Mouse (Mus musculus) limb, embryonic 15.5 days (tissue): ENCODE measurements around the gene Kcna6. TPM values are rescaled to one million over a fixed set of nuclear protein-coding genes. Genes with fewer than 3 reads are reported as not detected.

Experiments
- ATAC-seq: fragments of 200-750 bp; cut with Nextera tagmentation; 2 replicates; pipeline ENCODE4 v1.8.0; 2017; ENCODE audit warnings: low read depth, moderate TSS enrichment; ENCODE audit not compliant: insufficient number of reproducible peaks, low FRiP score, low TSS enrichment
- H3K27ac ChIP-seq: fragments of 300-500 bp; sonication (generic); 2 replicates; pipeline ENCODE4 v1.5.1; 2015; ENCODE audit warnings: moderate library complexity, mild to moderate bottlenecking, inconsistent platforms
- H3K27me3 ChIP-seq: fragments of 300-500 bp; sonication (generic); 2 replicates; pipeline ENCODE4 v1.6.1; 2015; ENCODE audit warnings: inconsistent platforms
- H3K36me3 ChIP-seq: fragments of 300-500 bp; sonication (generic); 2 replicates; pipeline ENCODE4 v1.6.1; 2015; ENCODE audit warnings: inconsistent platforms
- H3K4me1 ChIP-seq: fragments of 300-500 bp; sonication (generic); 2 replicates; pipeline ENCODE4 v1.6.1; 2015; ENCODE audit warnings: inconsistent platforms
- H3K4me2 ChIP-seq: fragments of 300-500 bp; sonication (generic); 2 replicates; pipeline ENCODE4 v1.6.1; 2015; ENCODE audit warnings: mild to moderate bottlenecking, inconsistent platforms
- H3K4me3 ChIP-seq: fragments of 300-500 bp; sonication (generic); 2 replicates; pipeline ENCODE4 v1.5.1; 2015; ENCODE audit warnings: mild to moderate bottlenecking, inconsistent platforms
- H3K9ac ChIP-seq: fragments of 300-500 bp; sonication (generic); 2 replicates; pipeline ENCODE4 v1.6.1; 2015; ENCODE audit warnings: inconsistent platforms
- H3K9me3 ChIP-seq: fragments of 300-500 bp; sonication (generic); 2 replicates; pipeline ENCODE4 v1.6.1; 2016; ENCODE audit warnings: inconsistent platforms
- WGBS: fragments of 180-500 bp; shearing (Covaris S2); methylation state at CpG from one replicate; pipeline ENCODE4 v1.1.7; 2015; 5-methylcytosine and 5-hydroxymethylcytosine counted together
- polyA plus RNA-seq: library from polyadenylated mRNA; unstranded; fragments of >200 nt; fragmentation: Nextera tagmentation; extraction: Ambion mirVana; gene quantifications from 2 replicates; pipeline ENCODE4 v1.2.1, GENCODE M21; 2015

Gene Kcna6
- 8.4 and 8.5 TPM in 2 replicates for polyA plus RNA-seq

GRCm38 (mm10) chr6:126740211-126741142, at the start of gene Kcna6:
Gene Kcna6 (minus strand): TSS chr6:126740674.
- Histone ChIP-seq H3K36me3 (no peaks in the 10 kb centered on the region), H3K27me3 (peaks cover 24% of the 10 kb centered on the region), H3K4me1 (peaks cover 19% of the 10 kb centered on the region), H3K9ac (peak within 1 kb of the TSS; percentile 45; the same call in 1 of the 2 replicates), H3K4me2 (peak within 1 kb of the TSS; percentile 95), H3K9me3 (no peaks in the 10 kb centered on the region), H3K27ac (peak within 1 kb of the TSS; percentile 52), H3K4me3 (peak within 1 kb of the TSS; percentile 57)
- peak; percentile 77 for ATAC-seq
- 2% methylated on average over 36 of the region's 36 CpGs for WGBS

DNA sequence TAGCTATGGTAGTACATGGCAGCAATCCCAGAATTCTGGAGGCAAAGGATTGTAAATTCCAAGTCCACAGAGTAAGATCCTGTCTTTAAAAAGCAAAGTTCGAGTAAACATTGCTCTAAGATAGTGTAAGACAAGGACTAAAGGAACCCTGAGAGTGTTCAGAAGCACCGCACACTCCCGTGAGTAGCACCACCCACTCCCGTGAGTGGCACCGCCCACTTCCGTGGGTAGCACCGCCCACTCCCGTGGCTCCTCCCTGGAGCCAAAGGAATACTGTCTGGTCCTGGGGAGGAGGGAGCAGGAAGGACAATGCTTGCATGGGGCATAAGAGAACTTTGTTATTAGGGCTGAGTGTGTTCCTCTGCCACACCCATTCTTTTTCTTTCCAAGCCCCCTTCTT, 48.4 kb upstream of the Kcna6 start:
- Histone ChIP-seq H3K9ac (no peak overlapping the region), H3K9me3 (no peaks in the 10 kb centered on the region), H3K4me1 (peaks cover 7% of the 10 kb centered on the region; the same call in 1 of the 2 replicates), H3K27ac (no peak overlapping the region), H3K27me3 (no peaks in the 10 kb centered on the region), H3K4me3 (no peak overlapping the region), H3K4me2 (no peak overlapping the region), H3K36me3 (no peaks in the 10 kb centered on the region)
- WGBS = 71% methylated on average over 8 of the region's 8 CpGs
- no peak for ATAC-seq

DNA sequence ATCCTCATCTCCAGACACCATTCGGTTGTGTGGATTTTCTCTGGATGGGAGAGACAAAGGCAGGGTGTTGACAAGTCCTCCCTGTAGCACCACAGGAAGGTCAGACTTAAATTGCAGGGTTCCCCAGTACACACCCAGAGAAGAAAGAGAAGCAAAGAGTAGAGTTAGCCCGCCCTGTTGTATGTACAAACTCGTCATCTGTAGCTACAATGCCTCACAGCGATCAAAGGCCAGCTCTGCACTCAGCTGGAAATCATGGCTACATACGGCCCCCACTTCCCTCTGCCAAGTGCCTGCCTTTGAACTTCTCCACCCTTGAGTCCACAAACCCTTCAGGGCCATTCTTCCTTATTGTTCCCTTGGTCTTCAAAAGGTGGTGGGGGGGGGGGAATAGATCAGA, 43.7 kb upstream of the Kcna6 start:
- Histone ChIP-seq H3K9ac (no peak overlapping the region), H3K27ac (no peak overlapping the region), H3K27me3 (no peaks in the 10 kb centered on the region), H3K4me3 (no peak overlapping the region), H3K4me2 (no peak overlapping the region), H3K9me3 (no peaks in the 10 kb centered on the region), H3K4me1 (no peaks in the 10 kb centered on the region), H3K36me3 (no peaks in the 10 kb centered on the region)
- ATAC-seq = no peak
- 56% methylated on average over 5 of the region's 5 CpGs for WGBS

- Histone ChIP-seq H3K4me2 (no peak overlapping the region), H3K27me3 (no peaks in the 10 kb centered on the region), H3K4me3 (no peak overlapping the region), H3K9ac (no peak overlapping the region), H3K4me1 (no peaks in the 10 kb centered on the region), H3K27ac (no peak overlapping the region), H3K36me3 (no peaks in the 10 kb centered on the region), H3K9me3 (no peaks in the 10 kb centered on the region)
- 63% methylated on average over 10 of the region's 10 CpGs for WGBS
- ATAC-seq = no peak
These were observed 43.2 kb upstream of the Kcna6 start for GRCm38 (mm10) chr6:126783651-126784066.

GRCm38 (mm10) chr6:126783056-126783455, 42.6 kb upstream of the Kcna6 start:
- WGBS = 84% methylated on average over 1 of the region's 1 CpGs
- no peak overlapping the region for H3K27ac ChIP-seq
- H3K9me3 ChIP-seq = no peaks in the 10 kb centered on the region
- no peak for ATAC-seq
- H3K4me3 ChIP-seq = no peak overlapping the region
- no peaks in the 10 kb centered on the region for H3K36me3 ChIP-seq
- no peak overlapping the region for H3K9ac ChIP-seq
- no peaks in the 10 kb centered on the region for H3K4me1 ChIP-seq
- H3K4me2 ChIP-seq = no peak overlapping the region
- H3K27me3 ChIP-seq = no peaks in the 10 kb centered on the region

GRCm38 (mm10) chr6:126777889-126778288, 37.4 kb upstream of the Kcna6 start:
- no peak overlapping the region for H3K27ac ChIP-seq
- no peak overlapping the region for H3K4me3 ChIP-seq
- ATAC-seq = no peak
- peaks cover 2% of the 10 kb centered on the region; the same call in 1 of the 2 replicates for H3K27me3 ChIP-seq
- WGBS = 61% methylated on average over 6 of the region's 6 CpGs
- no peak overlapping the region for H3K9ac ChIP-seq
- no peak overlapping the region for H3K4me2 ChIP-seq
- no peaks in the 10 kb centered on the region for H3K36me3 ChIP-seq
- H3K9me3 ChIP-seq = no peaks in the 10 kb centered on the region
- H3K4me1 ChIP-seq = no peaks in the 10 kb centered on the region

- 74% methylated on average over 4 of the region's 4 CpGs for WGBS
- Histone ChIP-seq H3K27me3 (peaks cover 2% of the 10 kb centered on the region; the same call in 1 of the 2 replicates), H3K4me1 (no peaks in the 10 kb centered on the region; the same call in 1 of the 2 replicates), H3K4me3 (no peak overlapping the region), H3K9me3 (no peaks in the 10 kb centered on the region), H3K9ac (no peak overlapping the region), H3K27ac (no peak overlapping the region), H3K36me3 (no peaks in the 10 kb centered on the region), H3K4me2 (no peak overlapping the region)
- no peak for ATAC-seq
These were observed 33.4 kb upstream of the Kcna6 start for GRCm38 (mm10) chr6:126773873-126774272.

GRCm38 (mm10) chr6:126772326-126772725, 31.9 kb upstream of the Kcna6 start:
- Histone ChIP-seq H3K9me3 (no peaks in the 10 kb centered on the region), H3K36me3 (no peaks in the 10 kb centered on the region), H3K9ac (no peak overlapping the region), H3K4me1 (no peaks in the 10 kb centered on the region; the same call in 1 of the 2 replicates), H3K4me2 (no peak overlapping the region), H3K4me3 (no peak overlapping the region), H3K27me3 (peaks cover 2% of the 10 kb centered on the region; the same call in 1 of the 2 replicates), H3K27ac (peak overlapping the region; percentile 69)
- ATAC-seq = peak; percentile 42; the same call in 1 of the 2 replicates
- 61% methylated on average over 4 of the region's 4 CpGs for WGBS

DNA sequence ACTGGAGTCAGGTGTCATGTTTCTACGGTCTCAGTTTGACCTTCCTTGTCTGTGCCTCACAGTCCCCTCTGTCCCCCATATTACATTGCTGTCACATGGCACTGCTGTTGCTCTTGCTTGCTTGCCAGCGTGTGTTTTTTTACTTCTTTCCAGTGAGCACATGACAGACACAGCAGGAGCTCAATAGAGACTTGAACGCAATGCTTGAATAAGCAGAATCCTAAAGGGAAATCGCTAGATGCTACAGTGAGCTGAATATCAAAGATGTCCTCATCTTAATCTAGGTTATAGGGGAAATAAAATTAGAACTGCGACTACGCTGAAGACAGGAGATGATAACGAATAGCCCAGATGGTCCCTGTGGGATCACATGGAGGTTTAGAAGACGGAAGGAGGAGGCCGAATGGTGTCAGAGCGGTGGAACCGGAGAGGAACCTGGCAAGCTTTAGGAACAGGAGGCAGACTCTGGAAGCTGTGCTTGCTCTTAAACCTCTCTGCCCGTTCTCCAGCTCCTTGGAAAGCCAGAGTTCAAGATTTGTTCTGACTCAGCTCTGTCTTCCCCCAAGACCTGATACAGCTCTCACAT, 29.8 kb upstream of the Kcna6 start:
- H3K27ac ChIP-seq = no peak overlapping the region
- 76% methylated on average over 12 of the region's 12 CpGs for WGBS
- no peak overlapping the region for H3K4me3 ChIP-seq
- H3K27me3 ChIP-seq = peaks cover 2% of the 10 kb centered on the region; the same call in 1 of the 2 replicates
- ATAC-seq = no peak
- H3K9ac ChIP-seq = no peak overlapping the region
- H3K4me1 ChIP-seq = no peaks in the 10 kb centered on the region; the same call in 1 of the 2 replicates
- no peak overlapping the region for H3K4me2 ChIP-seq
- no peaks in the 10 kb centered on the region for H3K36me3 ChIP-seq
- H3K9me3 ChIP-seq = no peaks in the 10 kb centered on the region

DNA sequence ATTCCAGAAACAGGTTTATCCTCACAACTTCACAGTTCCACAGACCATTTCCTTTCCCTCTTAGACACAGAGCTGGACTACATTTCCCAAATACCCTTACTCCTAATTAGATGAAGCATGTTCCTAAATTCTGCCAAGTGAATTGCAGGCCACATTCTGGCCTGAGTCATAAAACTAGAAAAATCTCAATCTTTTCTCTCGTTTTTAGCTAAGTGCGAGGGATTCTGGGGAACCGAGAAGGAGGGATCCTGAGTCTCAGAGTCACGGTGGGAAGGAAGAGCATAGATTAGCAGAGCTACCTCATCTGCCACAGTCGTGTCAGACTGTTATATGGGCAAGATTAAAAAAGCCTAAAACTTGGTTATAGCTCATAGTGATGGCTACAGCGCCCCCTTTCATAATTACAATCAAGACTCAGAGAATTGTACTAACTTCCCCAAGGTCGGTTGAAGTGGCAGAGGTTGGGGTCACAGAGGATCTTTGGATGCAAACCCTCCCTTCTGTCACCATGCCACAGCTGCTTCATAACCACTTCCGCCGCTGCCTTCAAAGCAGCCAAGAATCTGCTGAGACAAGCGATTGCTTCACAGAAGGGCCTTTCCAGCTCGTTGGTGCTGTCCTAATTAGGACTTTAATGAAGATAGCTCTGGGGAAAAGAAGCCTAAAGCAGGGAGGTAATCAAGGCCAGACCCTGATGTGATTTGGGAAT, 28.6 kb upstream of the Kcna6 start:
- Histone ChIP-seq H3K9ac (no peak overlapping the region), H3K27me3 (no peaks in the 10 kb centered on the region), H3K27ac (no peak overlapping the region), H3K9me3 (no peaks in the 10 kb centered on the region), H3K4me3 (no peak overlapping the region), H3K4me2 (no peak overlapping the region), H3K4me1 (no peaks in the 10 kb centered on the region; the same call in 1 of the 2 replicates), H3K36me3 (no peaks in the 10 kb centered on the region)
- ATAC-seq = no peak
- 50% methylated on average over 11 of the region's 11 CpGs for WGBS

GRCm38 (mm10) chr6:126767610-126768532, 27.4 kb upstream of the Kcna6 start:
- Histone ChIP-seq H3K4me1 (no peaks in the 10 kb centered on the region; the same call in 1 of the 2 replicates), H3K4me3 (no peak overlapping the region), H3K27me3 (no peaks in the 10 kb centered on the region), H3K27ac (no peak overlapping the region), H3K9me3 (no peaks in the 10 kb centered on the region), H3K9ac (no peak overlapping the region), H3K4me2 (no peak overlapping the region), H3K36me3 (no peaks in the 10 kb centered on the region)
- 25% methylated on average over 7 of the region's 7 CpGs for WGBS
- no peak for ATAC-seq
